Mouse (Mus musculus) liver, postnatal 0 days (tissue): Measurements from ENCODE around the gene Speg. TPM values are rescaled to one million over a fixed set of nuclear protein-coding genes. Genes with fewer than 3 reads are reported as not detected.

Experiments
- ATAC-seq: fragments of 200-750 bp; cut with Nextera tagmentation; 2 replicates; pipeline ENCODE4 v1.8.0; 2017; ENCODE audit warnings: mild to moderate bottlenecking, moderate library complexity
- DNase-seq: peaks from one replicate; pipeline ENCODE4 v3.0.0-alpha.2; 2016
- H3K27ac ChIP-seq: fragments of 300-500 bp; sonication (generic); 2 replicates; pipeline ENCODE4 v1.5.1; 2014; ENCODE audit warnings: antibody characterized with exemption, moderate library complexity, mild to moderate bottlenecking, low read depth
- H3K27me3 ChIP-seq: fragments of 300-500 bp; sonication (generic); 2 replicates; pipeline ENCODE4 v1.6.1; 2014; ENCODE audit warnings: low read length, control low read depth, mixed read lengths; ENCODE audit not compliant: insufficient read depth
- H3K36me3 ChIP-seq: fragments of 300-500 bp; sonication (generic); replicated peaks from 2 replicates; pipeline ENCODE4 v1.6.1; 2014; ENCODE audit warnings: mild to moderate bottlenecking, control low read depth, low read length, moderate library complexity, mixed read lengths; ENCODE audit not compliant: insufficient read depth
- H3K4me1 ChIP-seq: fragments of 300-500 bp; sonication (generic); 2 replicates; pipeline ENCODE4 v1.6.1; 2014; ENCODE audit warnings: antibody characterized with exemption, mild to moderate bottlenecking, control low read depth; ENCODE audit not compliant: insufficient read depth
- H3K4me2 ChIP-seq: fragments of 300-500 bp; sonication (generic); 2 replicates; pipeline ENCODE4 v1.6.1; 2014; ENCODE audit warnings: low read depth, mild to moderate bottlenecking, low read length, moderate library complexity, mixed read lengths
- H3K4me3 ChIP-seq: fragments of 300-500 bp; sonication (generic); 2 replicates; pipeline ENCODE4 v1.5.1; 2014; ENCODE audit warnings: low read depth, low read length
- H3K9ac ChIP-seq: fragments of 300-500 bp; sonication (generic); replicated peaks from 2 replicates; pipeline ENCODE4 v1.6.1; 2014; ENCODE audit warnings: mild to moderate bottlenecking, moderate library complexity
- H3K9me3 ChIP-seq: fragments of 300-500 bp; sonication (generic); 2 replicates; pipeline ENCODE4 v1.6.1; 2016; ENCODE audit warnings: mild to moderate bottlenecking, control low read depth, low read length, mixed read lengths
- CTCF ChIP-seq: sonication (generic); IDR thresholded peaks from 2 replicates; pipeline ENCODE4 v1.5.1; 2016; ENCODE audit warnings: antibody characterized with exemption, low read depth
- EP300 ChIP-seq: IDR thresholded peaks from 2 replicates; pipeline ENCODE4 v1.6.1; 2016; ENCODE audit warnings: antibody characterized with exemption, low read depth, mild to moderate bottlenecking
- WGBS: fragments of 180-500 bp; shearing (Covaris S2); extraction: QIAGEN DNeasy Blood & Tissue Kit; methylation state at CpG from one replicate; pipeline ENCODE4 v1.1.7; 2014; ENCODE audit not compliant: insufficient replicate concordance; 5-methylcytosine and 5-hydroxymethylcytosine counted together
- polyA plus RNA-seq: library from polyadenylated mRNA; unstranded; fragments of >200 nt; fragmentation: Nextera tagmentation; extraction: Ambion mirVana; gene quantifications from 2 replicates; pipeline ENCODE4 v1.2.1, GENCODE M21; 2015

Gene Speg
- polyA plus RNA-seq, 1 experiment from 2014 or later = 3.5 TPM

DNA sequence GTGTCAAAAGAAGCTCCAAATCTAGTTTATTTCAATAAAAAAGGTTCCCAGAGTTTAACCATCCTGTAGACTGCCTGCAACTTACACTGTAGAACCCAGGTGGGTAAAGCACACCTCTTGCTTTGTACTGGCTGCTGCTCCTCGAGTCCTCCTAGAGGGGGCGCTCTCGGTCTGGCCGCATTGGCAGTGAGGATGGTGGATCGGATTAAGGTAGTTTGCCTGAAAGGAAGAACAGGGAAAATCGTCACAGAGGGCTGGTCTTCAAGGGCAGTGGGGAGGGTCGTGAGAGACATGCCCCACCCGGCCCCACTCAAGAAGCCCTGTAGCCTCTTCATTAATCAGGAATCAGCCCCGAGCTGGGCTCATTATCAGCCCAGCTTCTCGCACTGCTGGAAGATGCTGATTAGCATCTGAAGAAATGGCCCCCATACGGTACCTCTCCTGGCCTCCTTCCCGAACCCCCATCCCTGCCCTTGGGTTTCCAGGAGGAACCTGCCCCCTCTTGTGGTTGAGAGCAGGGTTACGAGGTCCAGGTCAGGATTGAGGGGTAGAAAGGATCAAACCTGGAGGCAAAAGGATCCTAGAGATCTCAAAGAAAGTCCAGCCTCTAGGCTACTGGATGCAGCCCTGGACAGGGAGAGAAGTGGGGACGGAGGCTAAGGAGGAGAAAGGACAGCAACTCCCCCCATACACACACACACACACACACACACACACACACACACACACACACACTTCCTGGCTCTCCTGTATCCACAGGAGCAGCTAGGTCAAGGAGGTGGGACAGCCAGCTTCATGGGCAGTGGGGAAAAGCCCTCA, 81.9 kb downstream of the Speg start:
- peaks cover 8% of the 10 kb centered on the region for H3K4me1 ChIP-seq

DNA sequence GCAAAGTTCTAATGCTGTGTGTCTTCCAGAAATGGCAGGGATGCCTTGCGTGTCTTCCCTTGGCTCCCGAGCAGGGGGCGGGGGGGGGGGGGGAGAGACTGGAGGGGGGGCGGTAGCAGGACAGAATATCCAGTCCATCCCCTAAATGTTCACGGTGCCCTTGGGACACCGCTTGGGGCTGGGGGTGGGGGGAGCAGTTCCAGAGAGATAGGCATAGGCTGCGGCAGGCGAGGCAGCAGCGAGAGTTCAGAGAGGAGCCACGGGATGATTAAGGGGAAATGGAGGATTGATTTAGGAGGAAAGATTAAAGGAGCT, 82.6 kb downstream of the Speg start:
- 0 out of 2 replicates have a peak overlapping the region, but pooled peaks have one; percentile 59 for H3K4me2 ChIP-seq
- ATAC-seq = no peak

More for the DNA sequence above, 81.9 kb downstream of the Speg start:
- H3K9me3 ChIP-seq = no peaks in the 10 kb centered on the region
- no peak overlapping the region for H3K9ac ChIP-seq
- ATAC-seq = no peak
- H3K4me2 ChIP-seq = no peak overlapping the region
- no peaks in the 10 kb centered on the region for H3K36me3 ChIP-seq
- no peak overlapping the region for H3K4me3 ChIP-seq
- DNase-seq = no peak
- TF ChIP-seq CTCF (peak; percentile 57), EP300 (no peak)
- H3K27ac ChIP-seq = no peak overlapping the region
- 15% methylated on average over 14 of the region's 14 CpGs for WGBS
- peaks cover 71% of the 10 kb centered on the region for H3K27me3 ChIP-seq

DNA sequence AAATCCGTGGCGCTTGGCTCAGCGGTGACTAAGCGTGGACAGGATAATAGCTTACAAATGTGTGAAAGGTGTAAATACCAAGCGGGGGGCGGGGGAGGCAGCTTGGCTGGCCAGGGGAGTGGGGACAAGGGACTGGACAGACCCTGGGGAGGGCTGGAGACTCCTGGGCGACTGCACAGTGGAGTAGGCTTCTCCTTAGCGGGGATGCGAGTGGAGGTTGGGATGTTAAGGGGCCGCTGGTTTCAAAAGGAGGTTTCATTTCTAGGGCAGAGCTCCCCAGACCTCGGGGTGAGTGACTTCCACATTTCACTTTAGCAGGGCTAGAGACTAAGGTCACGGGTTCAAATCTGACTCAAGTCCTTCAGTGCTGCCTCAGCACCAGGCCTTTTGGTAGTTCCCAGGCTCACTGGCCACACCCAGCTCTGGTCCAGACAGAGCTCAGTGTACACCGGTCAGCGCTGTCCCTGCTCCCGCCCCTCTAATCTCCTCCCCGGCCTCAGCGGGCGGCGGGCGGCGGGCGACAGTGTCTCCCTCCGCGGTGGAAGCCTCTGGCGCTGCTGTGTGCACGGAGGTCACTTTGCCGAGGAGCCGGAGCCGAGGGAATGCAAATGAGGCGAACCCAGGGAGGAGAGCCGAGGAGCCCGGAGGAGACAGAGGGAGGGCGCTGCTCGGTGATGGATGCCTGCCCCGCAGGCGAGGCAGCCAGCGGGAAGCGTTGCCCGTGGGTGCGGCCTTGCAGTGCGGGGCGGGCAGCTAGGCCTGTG, 83.1 kb downstream of the Speg start:
- WGBS = 3% methylated on average over 42 of the region's 42 CpGs
- DNase-seq (no peak), ATAC-seq (peak; percentile 37)
- TF ChIP-seq CTCF (no peak), EP300 (no peak)
- no peak overlapping the region; the same call in 1 of the 2 replicates for H3K9ac ChIP-seq
- peaks cover 9% of the 10 kb centered on the region for H3K4me1 ChIP-seq
- H3K9me3 ChIP-seq = no peaks in the 10 kb centered on the region
- peaks cover 59% of the 10 kb centered on the region for H3K27me3 ChIP-seq
- no peak overlapping the region for H3K27ac ChIP-seq
- peak overlapping the region; percentile 59 for H3K4me2 ChIP-seq
- peak overlapping the region; percentile 22 for H3K4me3 ChIP-seq
- H3K36me3 ChIP-seq = no peaks in the 10 kb centered on the region

More for the DNA sequence above, 82.6 kb downstream of the Speg start:
- Histone ChIP-seq H3K9me3 (no peaks in the 10 kb centered on the region), H3K27ac (no peak overlapping the region), H3K27me3 (peaks cover 63% of the 10 kb centered on the region), H3K36me3 (no peaks in the 10 kb centered on the region), H3K4me3 (no peak overlapping the region), H3K4me1 (peaks cover 8% of the 10 kb centered on the region), H3K9ac (no peak overlapping the region)
- 6% methylated on average over 7 of the region's 10 CpGs for WGBS
- TF ChIP-seq EP300 = no peak
- no peak for TF ChIP-seq CTCF
- DNase-seq = no peak

DNA sequence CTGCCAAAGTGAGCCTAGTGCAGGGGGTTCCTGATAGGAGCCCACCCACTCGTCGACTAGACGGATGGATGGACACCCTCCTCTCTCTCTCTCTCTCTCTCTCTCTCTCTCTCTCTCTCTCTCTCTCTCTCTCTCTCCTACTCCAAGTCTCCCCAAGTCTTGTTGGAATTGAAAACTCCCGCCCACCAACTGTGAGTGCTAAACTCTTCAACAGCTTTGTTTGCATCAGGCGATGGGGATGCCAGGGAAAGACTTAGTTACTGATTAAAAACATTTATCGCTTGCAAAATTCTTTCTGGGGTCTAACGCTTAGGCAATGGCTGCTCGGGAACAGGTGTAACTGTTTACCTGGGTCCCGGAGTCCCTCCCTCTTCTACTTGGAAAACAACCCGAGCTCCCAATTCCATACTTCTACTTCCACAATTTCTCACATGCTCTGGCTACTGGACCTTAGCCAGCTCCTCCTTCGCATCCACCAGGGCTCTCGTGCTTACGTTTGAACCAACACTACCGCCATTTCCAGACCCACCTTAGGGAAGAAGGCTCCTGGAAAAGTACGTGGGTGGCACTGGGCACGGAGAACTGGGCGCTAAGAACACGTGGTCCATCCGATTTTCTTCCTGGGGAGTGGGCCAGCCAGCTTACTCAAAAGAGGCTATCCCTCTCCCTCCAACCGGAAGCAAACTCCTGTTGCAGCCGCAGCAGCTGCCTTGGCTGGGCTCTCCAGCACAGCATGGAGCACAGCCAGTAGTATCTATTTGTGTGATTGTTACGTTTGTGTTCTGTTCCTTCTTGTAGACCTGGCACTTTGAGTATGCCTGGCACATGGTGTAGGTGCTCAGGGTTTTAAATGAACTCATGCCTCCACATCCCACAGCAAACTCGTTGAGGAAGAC, 83.9 kb downstream of the Speg start:
- DNase-seq (no peak), ATAC-seq (peak; percentile 58)
- 0 out of 2 replicates have a peak overlapping the region, but pooled peaks have one; percentile 0 for H3K9ac ChIP-seq
- H3K9me3 ChIP-seq = no peaks in the 10 kb centered on the region
- TF ChIP-seq EP300 (no peak), CTCF (no peak)
- H3K4me3 ChIP-seq = peak overlapping the region; percentile 22
- no peak overlapping the region for H3K27ac ChIP-seq
- H3K27me3 ChIP-seq = peaks cover 55% of the 10 kb centered on the region
- 13% methylated on average over 23 of the region's 23 CpGs for WGBS
- peaks cover 13% of the 10 kb centered on the region for H3K4me1 ChIP-seq
- H3K36me3 ChIP-seq = no peaks in the 10 kb centered on the region
- peak overlapping the region; percentile 59 for H3K4me2 ChIP-seq

DNA sequence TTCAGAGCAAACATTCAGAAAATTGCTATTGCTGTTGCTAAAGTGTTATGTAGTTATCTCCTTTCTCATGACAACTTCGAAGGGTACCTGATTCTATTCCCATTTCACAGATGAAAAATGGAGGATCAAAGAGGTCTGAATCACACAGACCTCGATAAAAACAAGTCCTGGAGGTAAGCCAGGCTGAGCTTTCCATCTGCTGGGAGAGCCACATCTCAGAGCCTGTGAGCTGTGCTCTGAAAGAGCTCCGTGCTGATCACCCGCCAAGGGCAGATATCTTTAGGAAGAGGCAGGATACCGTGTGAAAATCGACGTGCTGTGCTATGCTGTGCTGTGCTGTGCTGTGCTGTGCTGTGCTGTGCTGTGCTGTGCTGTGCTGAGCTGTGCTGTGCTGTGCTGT, 85.2 kb downstream of the Speg start:
- Histone ChIP-seq H3K9me3 (no peaks in the 10 kb centered on the region), H3K4me1 (peaks cover 19% of the 10 kb centered on the region)
- WGBS = 49% methylated on average over 7 of the region's 7 CpGs

More for the DNA sequence above, 85.2 kb downstream of the Speg start:
- H3K9ac ChIP-seq = no peak overlapping the region
- peaks cover 51% of the 10 kb centered on the region for H3K27me3 ChIP-seq
- no peaks in the 10 kb centered on the region for H3K36me3 ChIP-seq
- DNase-seq (no peak), ATAC-seq (no peak)
- H3K4me3 ChIP-seq = no peak overlapping the region
- TF ChIP-seq EP300 (no peak), CTCF (no peak)
- no peak overlapping the region for H3K4me2 ChIP-seq
- no peak overlapping the region for H3K27ac ChIP-seq
